Mouse (Mus musculus): ENCODE measurements around the gene Ncoa5. TPM values are rescaled to one million over a fixed set of nuclear protein-coding genes. Genes with fewer than 3 reads are reported as not detected.

Ncoa5 gene
- total RNA-seq, 2 experiments from 2014 or later, result 17.7 to 19.9 TPM

- no peak for DNase-seq
Measured at GRCm38 (mm10) chr2:165050826-165051548, 16.3 kb upstream of the Ncoa5 start.

- DNase-seq, result no peak
Measured at GRCm38 (mm10) chr2:165049044-165049443, 14.4 kb upstream of the Ncoa5 start.

- no peak for DNase-seq
Measured at GRCm38 (mm10) chr2:165043729-165044128, 9.1 kb upstream of the Ncoa5 start.

- no peak for DNase-seq
Measured at GRCm38 (mm10) chr2:165043090-165043636, 8.5 kb upstream of the Ncoa5 start.

- DNase-seq, result no peak
Measured at GRCm38 (mm10) chr2:165042126-165042525, 7.5 kb upstream of the Ncoa5 start.

GRCm38 (mm10) chr2:165037415-165037814 lies 2.7 kb upstream of the Ncoa5 start:
- DNase-seq, result no peak

GRCm38 (mm10) chr2:165035058-165035431 lies 378 bp upstream of the Ncoa5 start:
- no peak for DNase-seq

GRCm38 (mm10) chr2:165033306-165033705 lies 1.4 kb downstream of the Ncoa5 start:
- no peak for DNase-seq

GRCm38 (mm10) chr2:165032533-165032932 lies 2.1 kb downstream of the Ncoa5 start:
- DNase-seq, result peak in 1 of 2 experiments; percentile 17

GRCm38 (mm10) chr2:165027163-165027562 lies 7.5 kb downstream of the Ncoa5 start:
- no peak for DNase-seq

GRCm38 (mm10) chr2:165020490-165020889 lies 14.2 kb downstream of the Ncoa5 start:
- DNase-seq, result no peak

- no peak for DNase-seq
Measured at GRCm38 (mm10) chr2:165014935-165015334, 19.7 kb downstream of the Ncoa5 start.

GRCm38 (mm10) chr2:165010351-165010750 lies 24.3 kb downstream of the Ncoa5 start:
- DNase-seq, result no peak

- no peak for DNase-seq
Measured at GRCm38 (mm10) chr2:165009581-165009980, 25.1 kb downstream of the Ncoa5 start.

- no peak for DNase-seq
Measured at GRCm38 (mm10) chr2:165009161-165009560, 25.5 kb downstream of the Ncoa5 start.

- no peak for DNase-seq
Measured at GRCm38 (mm10) chr2:165007986-165008385, 26.7 kb downstream of the Ncoa5 start.

GRCm38 (mm10) chr2:165006813-165007212 lies 27.9 kb downstream of the Ncoa5 start:
- no peak for DNase-seq

GRCm38 (mm10) chr2:165004237-165004636 lies 30.4 kb downstream of the Ncoa5 start:
- no peak for DNase-seq

- no peak for DNase-seq
Measured at GRCm38 (mm10) chr2:165003108-165003507, 31.6 kb downstream of the Ncoa5 start.

GRCm38 (mm10) chr2:165001958-165002357 lies 32.7 kb downstream of the Ncoa5 start:
- DNase-seq, result no peak

- peak; percentile 66 to 70 for DNase-seq
Measured at GRCm38 (mm10) chr2:164997721-164998428, 36.8 kb downstream of the Ncoa5 start.

GRCm38 (mm10) chr2:164996848-164997720 lies 37.6 kb downstream of the Ncoa5 start:
- DNase-seq, result peak in 1 of 2 experiments; percentile 23

All from heart, adult 18-20 months (tissue).